Mouse (Mus musculus): Measurements from ENCODE around the gene Glipr1. TPM values are rescaled to one million over a fixed set of nuclear protein-coding genes. Genes with fewer than 3 reads are reported as not detected.

The Glipr1 gene
- 1.1 and 1.5 TPM in 2 replicates for polyA plus RNA-seq (2012; rRNA removed)

DNA sequence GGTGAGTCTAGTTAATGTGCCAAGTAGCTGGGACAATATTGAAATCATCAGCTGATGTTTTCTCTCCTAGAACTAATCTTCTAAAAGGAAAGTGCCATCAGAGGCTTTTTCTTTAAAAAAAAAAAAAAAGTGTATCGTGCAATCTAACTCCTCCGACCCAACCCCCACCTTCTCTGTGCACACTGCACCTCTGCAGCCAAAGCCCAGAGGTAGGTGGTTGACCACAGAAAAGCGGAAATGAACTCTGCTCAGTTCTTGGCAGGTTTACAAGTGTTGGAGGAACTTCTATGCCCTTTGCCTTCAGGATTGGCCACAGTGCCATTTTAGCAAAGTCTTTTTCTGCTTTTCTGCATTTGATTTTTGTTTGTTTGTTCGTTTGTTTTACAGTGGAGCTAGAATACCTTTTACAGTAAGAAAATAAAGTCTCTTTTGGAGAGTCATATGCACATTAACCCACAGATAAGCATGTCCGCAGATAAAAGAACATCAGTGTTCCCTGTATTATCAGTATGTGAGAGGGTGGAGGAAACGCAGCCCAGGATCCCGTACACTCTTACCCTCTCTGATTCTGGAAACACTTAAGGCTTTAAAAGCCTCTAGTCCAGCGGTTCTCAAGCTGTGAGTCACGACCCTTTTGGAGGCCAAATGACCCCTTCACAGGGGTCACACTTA is at the start of gene Glipr1:
Gene Glipr1, minus strand, starts transcription at position 88 of the 672 bp plus-strand sequence.

DNA sequence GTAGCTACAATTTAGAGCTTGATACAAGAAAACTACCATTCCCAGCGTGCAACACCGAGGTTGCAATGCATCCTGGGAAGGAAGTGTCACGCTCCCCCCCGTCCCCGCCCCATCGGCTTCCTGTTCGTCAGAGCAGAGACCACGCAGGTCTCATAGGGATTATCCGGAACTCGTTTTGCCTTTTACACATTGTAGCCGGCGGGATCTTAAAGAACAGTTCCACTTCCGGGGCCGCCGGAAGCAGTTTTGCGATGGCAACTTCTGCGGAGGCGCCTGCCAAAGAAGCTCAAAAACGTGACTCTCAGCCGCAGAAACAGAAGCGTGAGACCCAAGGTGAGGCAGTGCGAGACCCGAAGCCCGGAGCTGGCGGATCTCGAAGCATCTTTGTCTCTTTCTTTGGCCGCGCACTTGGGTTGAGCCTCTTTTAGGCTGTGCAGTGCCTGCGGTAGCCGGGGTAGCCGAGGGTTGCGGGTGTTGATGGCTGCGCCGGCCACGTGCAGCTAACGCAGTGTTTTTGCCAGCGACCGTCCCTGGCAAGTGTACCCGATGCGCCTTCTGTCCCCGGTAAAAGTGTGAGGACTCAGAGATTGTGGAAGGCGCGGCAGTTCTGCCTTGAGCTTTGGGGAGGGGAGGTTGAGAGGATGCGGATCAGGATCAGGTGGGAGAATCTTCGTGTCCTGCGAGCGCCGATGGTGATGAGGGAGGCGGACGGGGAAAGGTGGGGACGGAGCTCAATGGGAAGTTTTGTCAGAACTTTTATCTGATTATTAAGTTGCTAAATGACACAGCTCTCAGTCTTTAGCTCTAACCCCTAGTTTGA is 29.7 kb downstream of the Glipr1 start, which contains the start of gene Krr1:
Gene Krr1, plus strand, starts transcription at position 123 of the 820 bp plus-strand sequence.

Other genes with a start within 250 kb of the Glipr1 start
- 0.66 and 0.78 TPM in 2 replicates for gene Krr1, start 30.0 kb downstream of the Glipr1 start, polyA plus RNA-seq (2012; rRNA removed)
- not detected in 2 replicates for gene Glipr1l1, start 57.6 kb upstream of the Glipr1 start, polyA plus RNA-seq (2012; rRNA removed)
- not detected in 2 replicates for gene Glipr1l2, start 80.7 kb upstream of the Glipr1 start, polyA plus RNA-seq (2012; rRNA removed)
- not detected in 2 replicates for gene Glipr1l3, start 157.7 kb upstream of the Glipr1 start, polyA plus RNA-seq (2012; rRNA removed)
- gene Caps2, start 161.0 kb upstream of the Glipr1 start, polyA plus RNA-seq (2012; rRNA removed), result 0.05 TPM in 1 of 2 replicates, not detected in the other

Data from stomach, adult 2 months (tissue).